Mouse (Mus musculus) urinary bladder, postnatal 14 days (tissue): ENCODE data around the gene Gm10959.

ENCODE experiments used
- DNase-seq: peaks from one replicate; pipeline ENCODE4 v3.0.0; 2021; ENCODE audit warnings: low spot score

Gm10959 gene

GRCm38 (mm10) chr3:122888371-122888819 lies 30.8 kb downstream of the Gm10959 start:
- peak; percentile 55 for DNase-seq

- no peak for DNase-seq
Observed at GRCm38 (mm10) chr3:122887505-122888301, 31.5 kb downstream of the Gm10959 start.

- DNase-seq = no peak
Observed at GRCm38 (mm10) chr3:122878705-122879315, 40.4 kb downstream of the Gm10959 start.

- DNase-seq = no peak
Observed at GRCm38 (mm10) chr3:122877543-122877942, 41.6 kb downstream of the Gm10959 start.

GRCm38 (mm10) chr3:122876870-122877269 lies 42.3 kb downstream of the Gm10959 start:
- DNase-seq = no peak

GRCm38 (mm10) chr3:122871596-122871995 lies 47.6 kb downstream of the Gm10959 start:
- DNase-seq = no peak

- no peak for DNase-seq
Observed at GRCm38 (mm10) chr3:122868270-122868669, 50.9 kb downstream of the Gm10959 start.

- DNase-seq = no peak
Observed at GRCm38 (mm10) chr3:122865092-122865491, 54.1 kb downstream of the Gm10959 start.
